Mouse (Mus musculus) spleen, adult 18-20 months (tissue): ENCODE results near the gene Dna2.
"Not testable (repeated sequence)": the region's sequence is repeated elsewhere in the genome, so short reads cannot be mapped to it uniquely, and the experiment has no call there.

Experiments
- DNase-seq, 2 experiments: peaks; one replicate each; pipeline ENCODE4 v3.0.0; 2022; ENCODE audit warnings: mixed read lengths in 2 of 2

Gene Dna2

GRCm38 (mm10) chr10:62946738-62947471, at the start of gene Dna2:
Dna2 (plus strand) TSS chr10:62947026.
- DNase-seq, result peak; percentile 49 to 66

- DNase-seq, result no peak
Measured at GRCm38 (mm10) chr10:62897437-62897836, 49.4 kb upstream of the Dna2 start.

- no peak for DNase-seq
Measured at GRCm38 (mm10) chr10:62898061-62898460, 48.8 kb upstream of the Dna2 start.

- DNase-seq, result no peak
Measured at GRCm38 (mm10) chr10:62900144-62900543, 46.7 kb upstream of the Dna2 start.

- DNase-seq, result no peak
Measured at GRCm38 (mm10) chr10:62901826-62902225, 45.0 kb upstream of the Dna2 start.

- DNase-seq, result no peak
Measured at GRCm38 (mm10) chr10:62902829-62903228, 44.0 kb upstream of the Dna2 start.

- no peak for DNase-seq
Measured at GRCm38 (mm10) chr10:62906336-62906735, 40.5 kb upstream of the Dna2 start.

GRCm38 (mm10) chr10:62908896-62909295, 37.9 kb upstream of the Dna2 start, which contains the start of gene Tet1:
Tet1 (minus strand) TSS chr10:62908996.
- not testable (repeated sequence) for DNase-seq

- DNase-seq, result no peak
Measured at GRCm38 (mm10) chr10:62911120-62911519, 35.7 kb upstream of the Dna2 start.

GRCm38 (mm10) chr10:62918985-62919384, 27.8 kb upstream of the Dna2 start:
- DNase-seq, result no peak

GRCm38 (mm10) chr10:62919925-62920765, 26.7 kb upstream of the Dna2 start, which contains the start of gene Slc25a16:
Slc25a16 (plus strand) TSS chr10:62920633.
- peak; percentile 81 to 89 for DNase-seq

- DNase-seq, result no peak
Measured at GRCm38 (mm10) chr10:62920766-62921156, 26.1 kb upstream of the Dna2 start.

GRCm38 (mm10) chr10:62924096-62924635, 22.7 kb upstream of the Dna2 start:
- DNase-seq, result no peak

GRCm38 (mm10) chr10:62932381-62932780, 14.4 kb upstream of the Dna2 start:
- DNase-seq, result no peak

- DNase-seq, result no peak
Measured at GRCm38 (mm10) chr10:62944975-62945580, 1.7 kb upstream of the Dna2 start.

- no peak for DNase-seq
Measured at GRCm38 (mm10) chr10:62948551-62948950, 1.7 kb downstream of the Dna2 start.

GRCm38 (mm10) chr10:62963956-62964355, 17.1 kb downstream of the Dna2 start:
- no peak for DNase-seq

GRCm38 (mm10) chr10:62965796-62966195, 19.0 kb downstream of the Dna2 start:
- DNase-seq, result no peak

GRCm38 (mm10) chr10:62966291-62966690, 19.5 kb downstream of the Dna2 start:
- no peak for DNase-seq

- DNase-seq, result peak; percentile 38 to 50
Measured at GRCm38 (mm10) chr10:62971821-62972220, 25.0 kb downstream of the Dna2 start.

- DNase-seq, result no peak
Measured at GRCm38 (mm10) chr10:62979667-62980038, 32.8 kb downstream of the Dna2 start.

GRCm38 (mm10) chr10:62980039-62980954, 33.5 kb downstream of the Dna2 start, which contains the start of gene Rufy2:
Rufy2 (plus strand) TSS chr10:62980223.
- DNase-seq, result peak; percentile 67 to 82
